Mouse (Mus musculus): ENCODE results near the gene Pth2. TPM values are rescaled to one million over a fixed set of nuclear protein-coding genes. Genes with fewer than 3 reads are reported as not detected.

Gene Pth2
- total and polyA plus RNA-seq, 3 experiments: not detected

GRCm38 (mm10) chr7:45192585-45193310, 12.0 kb downstream of the Pth2 start:
- no peak overlapping the region for H3K9ac ChIP-seq (ENCODE audit: insufficient read depth, low read depth)
- peaks cover 85% of the 10 kb centered on the region for H3K27me3 ChIP-seq (replicated peaks)
- DNase-seq (ENCODE audit: extremely low read depth): no peak
- H3K27ac ChIP-seq (ENCODE audit: insufficient read depth, low read depth): no peak overlapping the region
- dilution Hi-C loops (cut with MboI; ENCODE audit: extremely low pct_ligation_motif_present, extremely low pct_unique_long_range_greater_than_20kb, low sequenced_read_pairs) (no loop called here), in situ Hi-C loops (cut with MboI; ENCODE audit: low pct_ligation_motif_present, low pct_unique_long_range_greater_than_20kb, low sequenced_read_pairs) (no loop called here)
- no peaks in the 10 kb centered on the region for H3K36me3 ChIP-seq (replicated peaks in 1 of 2; ENCODE audit: control insufficient read depth in 1 of 2, insufficient read depth in 1 of 2, low read length in 1 of 2)
- TF ChIP-seq ETS1 (conservative IDR thresholded peaks at IDR 0.05; ENCODE audit: low read depth, low read length) (no peak), CTCF (conservative IDR thresholded peaks at IDR 0.05 in 1 of 2, IDR thresholded peaks at IDR 0.05 in 1 of 2; ENCODE audit: low read depth in 2 of 2, low read length in 2 of 2) (no peak), BHLHE40 (IDR thresholded peaks at IDR 0.05; ENCODE audit: low read depth, low read length) (no peak), E2F4 (IDR thresholded peaks at IDR 0.05; ENCODE audit: insufficient replicate concordance, low read depth, low read length) (no peak), PAX5 (IDR thresholded peaks at IDR 0.05; ENCODE audit: low read length) (no peak), IRF4 (IDR thresholded peaks at IDR 0.05; ENCODE audit: low read depth, low read length) (no peak), UBTF (IDR thresholded peaks at IDR 0.05; ENCODE audit: low read depth, low read length) (no peak), ZKSCAN1 (IDR thresholded peaks at IDR 0.05; ENCODE audit: borderline replicate concordance, low read depth, low read length) (no peak)
- no peaks in the 10 kb centered on the region for H3K9me3 ChIP-seq (replicated peaks; ENCODE audit: low read length)
- peaks cover 0 to 20% of the 10 kb centered on the region in 2 experiments; a peak in 3 of 4 replicates for H3K4me1 ChIP-seq (ENCODE audit: control insufficient read depth in 1 of 2, insufficient read depth in 2 of 2)
- no peak overlapping the region for H3K4me3 ChIP-seq (replicated peaks in 1 of 3; ENCODE audit: low read depth in 2 of 3, low read length in 2 of 3, poor library complexity in 1 of 3)
- no peak overlapping the region for H3K4me2 ChIP-seq (ENCODE audit: insufficient read depth, low read depth, poor library complexity, severe bottlenecking)
- no peaks in the 10 kb centered on the region for H3K79me2 ChIP-seq (replicated peaks; ENCODE audit: control insufficient read depth, extremely low read depth, insufficient read depth, poor library complexity, severe bottlenecking)

GRCm38 (mm10) chr7:45193406-45193805, 12.6 kb downstream of the Pth2 start:
- no peak overlapping the region for H3K4me3 ChIP-seq (replicated peaks in 1 of 3; ENCODE audit: low read depth in 2 of 3, low read length in 2 of 3, poor library complexity in 1 of 3)
- in situ Hi-C loops (cut with MboI; ENCODE audit: low pct_ligation_motif_present, low pct_unique_long_range_greater_than_20kb, low sequenced_read_pairs) (no loop called here), dilution Hi-C loops (cut with MboI; ENCODE audit: extremely low pct_ligation_motif_present, extremely low pct_unique_long_range_greater_than_20kb, low sequenced_read_pairs) (no loop called here)
- H3K27ac ChIP-seq (ENCODE audit: insufficient read depth, low read depth): no peak overlapping the region
- H3K36me3 ChIP-seq (replicated peaks in 1 of 2; ENCODE audit: control insufficient read depth in 1 of 2, insufficient read depth in 1 of 2, low read length in 1 of 2): no peaks in the 10 kb centered on the region
- no peak for DNase-seq (ENCODE audit: extremely low read depth)
- H3K27me3 ChIP-seq (replicated peaks): peaks cover 79% of the 10 kb centered on the region
- no peak overlapping the region for H3K4me2 ChIP-seq (ENCODE audit: insufficient read depth, low read depth, poor library complexity, severe bottlenecking)
- no peaks in the 10 kb centered on the region for H3K79me2 ChIP-seq (replicated peaks; ENCODE audit: control insufficient read depth, extremely low read depth, insufficient read depth, poor library complexity, severe bottlenecking)
- 0 out of 2 replicates have a peak, but pooled peaks have one; percentile 9 for TF ChIP-seq SMC3 (IDR thresholded peaks at IDR 0.05; ENCODE audit: low read depth, low read length)
- TF ChIP-seq E2F4 (IDR thresholded peaks at IDR 0.05; ENCODE audit: insufficient replicate concordance, low read depth, low read length): no peak
- TF ChIP-seq USF2 (conservative IDR thresholded peaks at IDR 0.05; ENCODE audit: low read depth, low read length): no peak
- peak in 1 of 2 experiments; percentile 24; a peak in 1 of 4 replicates for TF ChIP-seq CTCF (conservative IDR thresholded peaks at IDR 0.05 in 1 of 2, IDR thresholded peaks at IDR 0.05 in 1 of 2; ENCODE audit: low read depth in 2 of 2, low read length in 2 of 2)
- H3K4me1 ChIP-seq (ENCODE audit: control insufficient read depth in 1 of 2, insufficient read depth in 2 of 2): peaks cover 0 to 22% of the 10 kb centered on the region in 2 experiments; a peak in 3 of 4 replicates
- H3K9ac ChIP-seq (ENCODE audit: insufficient read depth, low read depth): no peak overlapping the region
- no peaks in the 10 kb centered on the region for H3K9me3 ChIP-seq (replicated peaks; ENCODE audit: low read length)
